Mouse (Mus musculus) embryonic facial prominence, embryonic 14.5 days (tissue): ENCODE measurements around the gene Gnao1. TPM values are rescaled to one million over a fixed set of nuclear protein-coding genes. Genes with fewer than 3 reads are reported as not detected.

ENCODE experiments used
- ATAC-seq: fragments of 200-750 bp; cut with Nextera tagmentation; 2 replicates; pipeline ENCODE4 v1.8.0; 2017; ENCODE audit warnings: low read depth, moderate number of reproducible peaks, moderate TSS enrichment
- DNase-seq: peaks from one replicate; pipeline ENCODE4 v3.0.0-alpha.2; 2015; ENCODE audit warnings: low spot score
- H3K27ac ChIP-seq: fragments of 300-500 bp; sonication (generic); replicated peaks from 2 replicates; pipeline ENCODE4 v1.5.1; 2014; ENCODE audit warnings: low read depth, mild to moderate bottlenecking, low read length, moderate library complexity
- H3K27me3 ChIP-seq: fragments of 300-500 bp; sonication (generic); replicated peaks from 2 replicates; pipeline ENCODE4 v1.6.1; 2014; ENCODE audit warnings: low read length; ENCODE audit not compliant: control insufficient read depth, insufficient read depth
- H3K36me3 ChIP-seq: fragments of 300-500 bp; sonication (generic); 2 replicates; pipeline ENCODE4 v1.6.1; 2014; ENCODE audit warnings: low read length, mixed read lengths; ENCODE audit not compliant: control insufficient read depth, insufficient read depth
- H3K4me1 ChIP-seq: fragments of 300-500 bp; sonication (generic); 2 replicates; pipeline ENCODE4 v1.6.1; 2014; ENCODE audit warnings: antibody characterized with exemption, low read length; ENCODE audit not compliant: control insufficient read depth, insufficient read depth
- H3K4me2 ChIP-seq: fragments of 300-500 bp; sonication (generic); 2 replicates; pipeline ENCODE4 v1.6.1; 2014; ENCODE audit warnings: low read depth, mild to moderate bottlenecking, low read length, moderate library complexity, mixed read lengths
- H3K4me3 ChIP-seq: fragments of 300-500 bp; sonication (generic); 2 replicates; pipeline ENCODE4 v1.5.1; 2014; ENCODE audit warnings: low read depth, mild to moderate bottlenecking, low read length
- H3K9ac ChIP-seq: fragments of 300-500 bp; sonication (generic); 2 replicates; pipeline ENCODE4 v1.6.1; 2014; ENCODE audit warnings: low read depth, mild to moderate bottlenecking, low read length, moderate library complexity, mixed read lengths
- H3K9me3 ChIP-seq: fragments of 300-500 bp; sonication (generic); 2 replicates; pipeline ENCODE4 v1.6.1; 2016; ENCODE audit warnings: low read length; ENCODE audit not compliant: control insufficient read depth
- WGBS: fragments of 180-500 bp; shearing (Covaris S2); extraction: QIAGEN DNeasy Blood & Tissue Kit; methylation state at CpG from one replicate; pipeline ENCODE4 v1.1.7; 2014; 5-methylcytosine and 5-hydroxymethylcytosine counted together
- polyA plus RNA-seq: library from polyadenylated mRNA; unstranded; fragments of >200 nt; fragmentation: Nextera tagmentation; extraction: Ambion mirVana; gene quantifications from 2 replicates; pipeline ENCODE4 v1.2.1, GENCODE M21; 2014

Gene Gnao1
- polyA plus RNA-seq, 1 experiment from 2014 or later = 14.6 TPM

DNA sequence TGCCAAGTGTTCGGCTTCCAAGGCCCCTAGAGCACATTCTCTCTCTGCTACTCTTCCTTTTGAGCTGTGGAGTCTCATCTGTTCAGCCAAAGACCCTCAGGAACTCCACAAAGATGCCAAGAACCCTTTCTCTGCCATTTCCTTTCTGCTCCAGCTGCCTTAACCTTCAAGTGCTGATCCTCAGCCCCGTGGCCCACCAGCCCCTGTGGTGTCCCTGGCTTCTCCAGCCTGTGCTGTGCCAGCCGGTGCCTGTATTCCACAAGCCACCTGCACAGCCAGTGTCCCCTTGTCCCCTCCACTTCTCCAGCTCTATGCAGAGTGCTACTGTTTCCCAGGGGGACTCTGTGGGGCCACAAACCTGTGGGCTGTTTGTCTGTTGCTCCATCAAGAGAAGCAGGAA lies 83.8 kb downstream of the Gnao1 start:
- Histone ChIP-seq H3K9ac (no peak overlapping the region), H3K36me3 (no peaks in the 10 kb centered on the region), H3K4me2 (no peak overlapping the region), H3K9me3 (no peaks in the 10 kb centered on the region), H3K4me3 (no peak overlapping the region), H3K4me1 (no peaks in the 10 kb centered on the region), H3K27ac (no peak overlapping the region), H3K27me3 (no peaks in the 10 kb centered on the region)
- ATAC-seq (no peak), DNase-seq (no peak)
- WGBS = 69% methylated on average over 3 of the region's 3 CpGs

- Histone ChIP-seq H3K4me1 (peaks cover 4% of the 10 kb centered on the region; the same call in 1 of the 2 replicates), H3K27me3 (no peaks in the 10 kb centered on the region), H3K36me3 (no peaks in the 10 kb centered on the region), H3K4me2 (no peak overlapping the region), H3K4me3 (no peak overlapping the region), H3K9me3 (no peaks in the 10 kb centered on the region), H3K27ac (no peak overlapping the region), H3K9ac (no peak overlapping the region)
- DNase-seq (peak; percentile 63), ATAC-seq (peak; percentile 74; the same call in 1 of the 2 replicates)
- 61% methylated on average over 7 of the region's 7 CpGs for WGBS
Observed at GRCm38 (mm10) chr8:93896841-93897551, 87.2 kb downstream of the Gnao1 start.

GRCm38 (mm10) chr8:93898570-93898969 lies 88.8 kb downstream of the Gnao1 start:
- no peak overlapping the region for H3K4me3 ChIP-seq
- no peaks in the 10 kb centered on the region for H3K9me3 ChIP-seq
- no peaks in the 10 kb centered on the region for H3K36me3 ChIP-seq
- no peak overlapping the region for H3K27ac ChIP-seq
- H3K9ac ChIP-seq = no peak overlapping the region
- no peak for DNase-seq
- no peak for ATAC-seq
- WGBS = 84% methylated on average over 4 of the region's 4 CpGs
- no peaks in the 10 kb centered on the region for H3K27me3 ChIP-seq
- peaks cover 4% of the 10 kb centered on the region; the same call in 1 of the 2 replicates for H3K4me1 ChIP-seq
- H3K4me2 ChIP-seq = no peak overlapping the region

DNA sequence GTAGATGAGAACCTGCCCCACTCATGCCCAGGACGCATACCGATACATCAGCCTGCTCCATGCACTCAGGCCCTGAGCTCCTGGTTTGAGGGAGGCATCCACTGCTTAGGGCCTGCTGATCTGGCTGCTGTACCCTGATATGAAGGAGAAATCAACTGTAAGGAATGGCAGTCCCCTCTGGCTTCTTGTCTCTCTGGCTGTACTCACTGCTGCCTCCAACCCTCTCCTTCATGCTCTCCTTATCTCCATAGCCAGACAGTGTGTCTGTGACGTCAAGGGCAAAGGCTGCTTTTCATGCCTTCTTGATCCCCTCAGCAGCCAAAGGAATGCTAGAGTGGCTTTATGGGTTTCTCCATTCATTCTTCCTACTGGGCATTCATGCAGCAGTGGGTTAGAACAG lies 92.3 kb downstream of the Gnao1 start:
- DNase-seq (no peak), ATAC-seq (no peak)
- Histone ChIP-seq H3K9me3 (no peaks in the 10 kb centered on the region), H3K36me3 (no peaks in the 10 kb centered on the region), H3K4me2 (no peak overlapping the region), H3K9ac (no peak overlapping the region), H3K27me3 (no peaks in the 10 kb centered on the region), H3K4me3 (no peak overlapping the region), H3K27ac (no peak overlapping the region), H3K4me1 (peaks cover 4% of the 10 kb centered on the region; the same call in 1 of the 2 replicates)
- WGBS = 73% methylated on average over 3 of the region's 3 CpGs

- 92% methylated on average over 6 of the region's 6 CpGs for WGBS
- DNase-seq (no peak), ATAC-seq (no peak)
- H3K4me3 ChIP-seq = no peak overlapping the region
- no peaks in the 10 kb centered on the region for H3K36me3 ChIP-seq
- H3K9me3 ChIP-seq = no peaks in the 10 kb centered on the region
- peaks cover 14% of the 10 kb centered on the region for H3K4me1 ChIP-seq
- no peak overlapping the region for H3K27ac ChIP-seq
- H3K4me2 ChIP-seq = no peak overlapping the region
- no peaks in the 10 kb centered on the region for H3K27me3 ChIP-seq
- no peak overlapping the region for H3K9ac ChIP-seq
Observed at GRCm38 (mm10) chr8:93906961-93907360, 97.2 kb downstream of the Gnao1 start.

- no peak for ATAC-seq
- 19% methylated on average over 5 of the region's 5 CpGs for WGBS
- no peak overlapping the region; the same call in 1 of the 2 replicates for H3K27ac ChIP-seq
- no peaks in the 10 kb centered on the region for H3K9me3 ChIP-seq
- H3K27me3 ChIP-seq = no peaks in the 10 kb centered on the region
- DNase-seq = peak; percentile 68
- 0 out of 2 replicates have a peak overlapping the region, but pooled peaks have one; percentile 2 for H3K4me2 ChIP-seq
- H3K9ac ChIP-seq = no peak overlapping the region; the same call in 1 of the 2 replicates
- no peak overlapping the region for H3K4me3 ChIP-seq
- H3K36me3 ChIP-seq = no peaks in the 10 kb centered on the region
- H3K4me1 ChIP-seq = peaks cover 14% of the 10 kb centered on the region
Observed at GRCm38 (mm10) chr8:93907987-93908441, 98.2 kb downstream of the Gnao1 start.

DNA sequence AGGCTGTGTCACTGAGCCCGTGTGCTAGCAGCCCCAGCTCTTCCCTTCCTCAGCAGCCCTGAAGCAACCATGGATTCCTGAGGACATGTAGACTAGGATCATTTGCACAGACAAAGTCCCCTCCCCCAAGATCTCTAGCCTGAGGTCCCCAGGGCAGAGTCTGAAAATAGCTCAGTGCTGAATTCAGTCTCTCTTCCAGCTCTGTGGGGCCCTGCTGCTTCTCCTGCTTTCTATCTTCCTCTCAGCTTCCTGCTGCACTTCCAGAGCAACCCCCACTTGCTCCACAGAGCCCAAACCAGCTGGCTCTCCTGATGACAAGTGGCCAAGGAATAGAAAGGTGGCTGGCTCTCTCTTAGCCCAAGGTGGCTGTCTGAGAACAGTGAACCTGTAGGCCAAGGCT lies 98.8 kb downstream of the Gnao1 start:
- H3K9me3 ChIP-seq = no peaks in the 10 kb centered on the region
- H3K36me3 ChIP-seq = no peaks in the 10 kb centered on the region
- peaks cover 14% of the 10 kb centered on the region for H3K4me1 ChIP-seq
- 8% methylated on average over 1 of the region's 1 CpGs for WGBS
- H3K9ac ChIP-seq = no peak overlapping the region; the same call in 1 of the 2 replicates
- peak; percentile 70 for DNase-seq
- H3K27ac ChIP-seq = no peak overlapping the region; the same call in 1 of the 2 replicates
- H3K4me3 ChIP-seq = no peak overlapping the region
- H3K4me2 ChIP-seq = 0 out of 2 replicates have a peak overlapping the region, but pooled peaks have one; percentile 2
- peak; percentile 68 for ATAC-seq
- no peaks in the 10 kb centered on the region for H3K27me3 ChIP-seq

GRCm38 (mm10) chr8:93911715-93912555 lies 102.2 kb downstream of the Gnao1 start:
- 75% methylated on average over 7 of the region's 7 CpGs for WGBS
- H3K9ac ChIP-seq = no peak overlapping the region
- H3K9me3 ChIP-seq = no peaks in the 10 kb centered on the region
- ATAC-seq (no peak), DNase-seq (no peak)
- no peak overlapping the region for H3K4me3 ChIP-seq
- no peak overlapping the region for H3K27ac ChIP-seq
- no peak overlapping the region for H3K4me2 ChIP-seq
- H3K27me3 ChIP-seq = no peaks in the 10 kb centered on the region
- H3K36me3 ChIP-seq = no peaks in the 10 kb centered on the region
- H3K4me1 ChIP-seq = peaks cover 17% of the 10 kb centered on the region
